Mouse (Mus musculus) lung, adult 2 months (tissue): ENCODE measurements around the gene Thsd4.

Experiments used
- CTCF ChIP-seq: fragments of 200-500 bp; IDR thresholded peaks from 2 replicates; pipeline ENCODE4 v1.5.1; 2011; ENCODE audit warnings: mild to moderate bottlenecking, low read length, control low read depth; ENCODE audit not compliant: insufficient read depth
- POLR2A ChIP-seq: fragments of 200-500 bp; IDR thresholded peaks from 2 replicates; pipeline ENCODE4 v1.6.1; 2011; ENCODE audit warnings: low read depth, mild to moderate bottlenecking, control low read depth, low read length, borderline replicate concordance; ENCODE audit errors: extremely low read depth

GRCm38 (mm10) chr9:60378235-60378634 lies 143.6 kb downstream of the Thsd4 start:
- TF ChIP-seq CTCF (no peak), POLR2A (no peak)
